Mouse (Mus musculus) CH12.LX (cell line): ENCODE measurements at regions not wholly inside any gene's neighbourhood (a gene's known extent, or its start where the extent isn't known, plus 50 kb on each side); places are given as distances from the start of the nearest gene placed in this dataset.

Source experiments
- DNase-seq: peaks from one replicate; pipeline ENCODE4 v3.0.0-alpha.2; 2013; ENCODE audit errors: extremely low read depth
- H3K27ac ChIP-seq: 2 replicates; pipeline ENCODE4 v1.5.1; 2012; ENCODE audit warnings: low read depth, mild to moderate bottlenecking, control low read depth, moderate library complexity; ENCODE audit not compliant: insufficient read depth
- H3K27me3 ChIP-seq: replicated peaks from 2 replicates; pipeline ENCODE3; 2012; ENCODE audit warnings: inconsistent platforms
- H3K36me3 ChIP-seq, 2 experiments: replicated peaks in 1 of 2; 2 replicates each; pipeline versions ENCODE3 to v1.6.1; 2012; ENCODE audit warnings: inconsistent platforms in 1 of 2, low read length in 1 of 2, mild to moderate bottlenecking in 1 of 2, mixed read lengths in 1 of 2, moderate library complexity in 1 of 2; ENCODE audit not compliant: control insufficient read depth in 1 of 2, insufficient read depth in 1 of 2
- H3K4me1 ChIP-seq, 2 experiments: 2 replicates each; pipeline ENCODE4 v1.6.1; 2012; ENCODE audit warnings: inconsistent platforms in 1 of 2, moderate library complexity in 1 of 2; ENCODE audit not compliant: insufficient read depth in 2 of 2, control insufficient read depth in 1 of 2
- H3K4me2 ChIP-seq: 2 replicates; pipeline ENCODE4 v1.6.1; 2012; ENCODE audit warnings: low read depth, mild to moderate bottlenecking, control low read depth; ENCODE audit not compliant: poor library complexity, insufficient read depth, severe bottlenecking
- H3K4me3 ChIP-seq, 3 experiments: fragments of 150-350 bp in 1 of 3; sonication (generic) in 1 of 3; replicated peaks in 1 of 3; 2 replicates each; pipeline versions ENCODE3 to v1.5.1; 2011 to 2012; ENCODE audit warnings: low read depth in 2 of 3, low read length in 2 of 3, mild to moderate bottlenecking in 2 of 3, moderate library complexity in 2 of 3, control low read depth in 1 of 3, improper control_type of control experiment in 1 of 3, inconsistent platforms in 1 of 3, mixed read lengths in 1 of 3; ENCODE audit not compliant: poor library complexity in 1 of 3
- H3K79me2 ChIP-seq: replicated peaks from 2 replicates; pipeline ENCODE4 v1.6.1; 2012; ENCODE audit warnings: mild to moderate bottlenecking, moderate library complexity; ENCODE audit not compliant: control insufficient read depth, poor library complexity, insufficient read depth, severe bottlenecking; ENCODE audit errors: extremely low read depth
- H3K9ac ChIP-seq: 2 replicates; pipeline ENCODE4 v1.6.1; 2012; ENCODE audit warnings: low read depth, mild to moderate bottlenecking, control low read depth, moderate library complexity; ENCODE audit not compliant: insufficient read depth
- H3K9me3 ChIP-seq: replicated peaks from 2 replicates; pipeline ENCODE3; 2012; ENCODE audit warnings: low read length, inconsistent platforms, mixed read lengths
- CHD1 ChIP-seq: IDR thresholded peaks from 2 replicates; pipeline ENCODE4 v1.6.1; 2012; ENCODE audit warnings: low read depth, low read length, improper control_type of control experiment, inconsistent platforms
- CHD2 ChIP-seq: IDR thresholded peaks from 2 replicates; pipeline ENCODE4 v1.6.1; 2011; ENCODE audit warnings: low read length, improper control_type of control experiment
- CTCF ChIP-seq, 2 experiments: IDR thresholded peaks in 1 of 2; conservative IDR thresholded peaks in 1 of 2; 2 replicates each; pipeline ENCODE4 v1.5.1; 2011 to 2012; ENCODE audit warnings: low read depth in 2 of 2, low read length in 2 of 2, improper control_type of control experiment in 1 of 2, inconsistent platforms in 1 of 2, mild to moderate bottlenecking in 1 of 2, moderate library complexity in 1 of 2
- E2F4 ChIP-seq: IDR thresholded peaks from 2 replicates; pipeline ENCODE4 v1.6.1; 2011; ENCODE audit warnings: low read depth, low read length, improper control_type of control experiment; ENCODE audit not compliant: insufficient replicate concordance
- EP300 ChIP-seq: IDR thresholded peaks from 2 replicates; pipeline ENCODE4 v1.6.1; 2011; ENCODE audit warnings: low read length, improper control_type of control experiment
- GABPA ChIP-seq: IDR thresholded peaks from 2 replicates; pipeline ENCODE4 v1.6.1; 2012; ENCODE audit warnings: low read depth, low read length, improper control_type of control experiment, inconsistent platforms; ENCODE audit not compliant: insufficient replicate concordance
- HCFC1 ChIP-seq: IDR thresholded peaks from 2 replicates; pipeline ENCODE4 v1.6.1; 2012; ENCODE audit warnings: low read depth, mild to moderate bottlenecking, inconsistent platforms, low read length, improper control_type of control experiment
- IRF4 ChIP-seq: IDR thresholded peaks from 2 replicates; pipeline ENCODE4 v1.6.1; 2014; ENCODE audit warnings: low read depth, mild to moderate bottlenecking, inconsistent platforms, low read length, improper control_type of control experiment
- KAT2A ChIP-seq: IDR thresholded peaks from 2 replicates; pipeline ENCODE4 v1.6.1; 2012; ENCODE audit warnings: low read length, improper control_type of control experiment, inconsistent platforms; ENCODE audit not compliant: insufficient replicate concordance
- MAFK ChIP-seq: IDR thresholded peaks from 2 replicates; pipeline ENCODE4 v1.6.1; 2011; ENCODE audit warnings: low read length, improper control_type of control experiment; ENCODE audit not compliant: insufficient replicate concordance
- MAX ChIP-seq: IDR thresholded peaks from 2 replicates; pipeline ENCODE4 v1.6.1; 2011; ENCODE audit warnings: low read length, improper control_type of control experiment
- MAZ ChIP-seq: IDR thresholded peaks from 2 replicates; pipeline ENCODE4 v1.6.1; 2012; ENCODE audit warnings: low read depth, mild to moderate bottlenecking, inconsistent platforms, low read length, improper control_type of control experiment, moderate library complexity
- MEF2A ChIP-seq: IDR thresholded peaks from 2 replicates; pipeline ENCODE4 v1.6.1; 2014; ENCODE audit warnings: low read depth, mild to moderate bottlenecking, inconsistent platforms, low read length, improper control_type of control experiment, borderline replicate concordance
- MXI1 ChIP-seq: IDR thresholded peaks from 2 replicates; pipeline ENCODE4 v1.6.1; 2011; ENCODE audit warnings: mild to moderate bottlenecking, low read depth, low read length, improper control_type of control experiment
- NRF1 ChIP-seq: IDR thresholded peaks from 2 replicates; pipeline ENCODE4 v1.6.1; 2014; ENCODE audit warnings: low read depth, mild to moderate bottlenecking, inconsistent platforms, low read length, improper control_type of control experiment, moderate library complexity
- PAX5 ChIP-seq: IDR thresholded peaks from 2 replicates; pipeline ENCODE4 v1.6.1; 2012; ENCODE audit warnings: low read length, inconsistent platforms, mixed read lengths
- POLR2A ChIP-seq: IDR thresholded peaks from 2 replicates; pipeline ENCODE4 v1.6.1; 2011; ENCODE audit warnings: low read depth, mild to moderate bottlenecking, improper control_type of control experiment, low read length
- RAD21 ChIP-seq: IDR thresholded peaks from 2 replicates; pipeline ENCODE4 v1.6.1; 2011; ENCODE audit warnings: low read depth, mild to moderate bottlenecking, low read length, improper control_type of control experiment, moderate library complexity
- RCOR1 ChIP-seq: conservative IDR thresholded peaks from 2 replicates; pipeline ENCODE4 v1.6.1; 2012; ENCODE audit warnings: low read depth, mild to moderate bottlenecking, inconsistent platforms, low read length, improper control_type of control experiment
- SIN3A ChIP-seq: IDR thresholded peaks from 2 replicates; pipeline ENCODE4 v1.6.1; 2012; ENCODE audit warnings: low read length, improper control_type of control experiment, inconsistent platforms
- TBP ChIP-seq: conservative IDR thresholded peaks from 2 replicates; pipeline ENCODE4 v1.6.1; 2011; ENCODE audit warnings: low read depth, low read length, improper control_type of control experiment
- TCF12 ChIP-seq: IDR thresholded peaks from 2 replicates; pipeline ENCODE4 v1.6.1; 2014; ENCODE audit warnings: low read depth, mild to moderate bottlenecking, inconsistent platforms, low read length, improper control_type of control experiment
- UBTF ChIP-seq: IDR thresholded peaks from 2 replicates; pipeline ENCODE4 v1.6.1; 2012; ENCODE audit warnings: low read depth, mild to moderate bottlenecking, inconsistent platforms, low read length, improper control_type of control experiment, moderate library complexity
- USF1 ChIP-seq: IDR thresholded peaks from 2 replicates; pipeline ENCODE4 v1.6.1; 2014; ENCODE audit warnings: low read depth, mild to moderate bottlenecking, inconsistent platforms, low read length, improper control_type of control experiment
- USF2 ChIP-seq: conservative IDR thresholded peaks from 2 replicates; pipeline ENCODE4 v1.6.1; 2011; ENCODE audit warnings: low read depth, low read length, improper control_type of control experiment
- ZC3H11A ChIP-seq: IDR thresholded peaks from 2 replicates; pipeline ENCODE4 v1.6.1; 2012; ENCODE audit warnings: low read depth, mild to moderate bottlenecking, inconsistent platforms, low read length, improper control_type of control experiment
- ZKSCAN1 ChIP-seq: IDR thresholded peaks from 2 replicates; pipeline ENCODE4 v1.6.1; 2012; ENCODE audit warnings: low read depth, inconsistent platforms, low read length, improper control_type of control experiment, borderline replicate concordance
- ZMIZ1 ChIP-seq: IDR thresholded peaks from 2 replicates; pipeline ENCODE4 v1.6.1; 2012; ENCODE audit warnings: low read depth, mild to moderate bottlenecking, inconsistent platforms, low read length, improper control_type of control experiment
- ZNF384 ChIP-seq: IDR thresholded peaks from 2 replicates; pipeline ENCODE4 v1.6.1; 2012; ENCODE audit warnings: low read depth, low read length, improper control_type of control experiment, inconsistent platforms
- dilution Hi-C: fragments of 300-500 bp; cut with MboI; formaldehyde crosslinking; loops from 2 replicates; pipeline ENCODE4 v1.14.3; 2020; ENCODE audit warnings: low sequenced_read_pairs; ENCODE audit not compliant: extremely low pct_unique_long_range_greater_than_20kb, extremely low pct_ligation_motif_present
- in situ Hi-C: fragments of 300-500 bp; cut with MboI; formaldehyde crosslinking; loops from 3 replicates; pipeline ENCODE4 v1.14.3; 2019; ENCODE audit warnings: low sequenced_read_pairs, low pct_ligation_motif_present, low pct_unique_long_range_greater_than_20kb, mixed read lengths

GRCm38 (mm10) chr9:120811522-120811921 lies 117.5 kb upstream of the Ctnnb1 start:
- no peaks in the 10 kb centered on the region for H3K9me3 ChIP-seq
- in situ Hi-C loops, result no loop called here
- no peak overlapping the region for H3K4me2 ChIP-seq
- no peak overlapping the region for H3K27ac ChIP-seq
- TF ChIP-seq PAX5 (no peak), ZKSCAN1 (no peak), RAD21 (no peak), HCFC1 (no peak), MXI1 (no peak), KAT2A (no peak), USF2 (no peak), MEF2A (no peak), MAFK (no peak), RCOR1 (no peak), MAX (no peak), ZNF384 (no peak), ZMIZ1 (no peak), EP300 (no peak), POLR2A (no peak), CTCF (conservative IDR thresholded peaks at IDR 0.05 in 1 of 2, IDR thresholded peaks at IDR 0.05 in 1 of 2; ENCODE audit: low read depth in 2 of 2, low read length in 2 of 2) (no peak), USF1 (no peak), E2F4 (no peak), UBTF (no peak)
- no peaks in the 10 kb centered on the region for H3K36me3 ChIP-seq
- H3K79me2 ChIP-seq, result no peaks in the 10 kb centered on the region
- 0 out of 4 replicates have a peak, but pooled peaks cover 0 to 3% of the 10 kb centered on the region in 2 experiments for H3K4me1 ChIP-seq
- no peak overlapping the region for H3K4me3 ChIP-seq
- dilution Hi-C loops, result no loop called here
- DNase-seq, result no peak
- no peak overlapping the region for H3K9ac ChIP-seq
- H3K27me3 ChIP-seq, result no peaks in the 10 kb centered on the region

- TF ChIP-seq UBTF (no peak), POLR2A (no peak), MEF2A (no peak), TBP (no peak), ZC3H11A (no peak), CTCF (conservative IDR thresholded peaks at IDR 0.05 in 1 of 2, IDR thresholded peaks at IDR 0.05 in 1 of 2; ENCODE audit: low read depth in 2 of 2, low read length in 2 of 2) (no peak), PAX5 (no peak), IRF4 (no peak), ZKSCAN1 (no peak), CHD2 (no peak), NRF1 (no peak), MAZ (no peak), GABPA (no peak), USF1 (no peak), SIN3A (no peak), CHD1 (no peak), TCF12 (no peak)
- no peak overlapping the region for H3K27ac ChIP-seq
- H3K27me3 ChIP-seq, result no peaks in the 10 kb centered on the region
- H3K9ac ChIP-seq, result no peak overlapping the region
- H3K4me2 ChIP-seq, result no peak overlapping the region
- H3K79me2 ChIP-seq, result no peaks in the 10 kb centered on the region
- no peak overlapping the region for H3K4me3 ChIP-seq
- DNase-seq, result no peak
- no peaks in the 10 kb centered on the region for H3K36me3 ChIP-seq
- in situ Hi-C loops (no loop called here), dilution Hi-C loops (no loop called here)
- no peaks in the 10 kb centered on the region for H3K4me1 ChIP-seq
- H3K9me3 ChIP-seq, result no peaks in the 10 kb centered on the region
Measured at GRCm38 (mm10) chr9:120812667-120813210, 116.3 kb upstream of the Ctnnb1 start.
